ENCODE assay signal across 9 mouse cellular contexts in the genomic region with DNA sequence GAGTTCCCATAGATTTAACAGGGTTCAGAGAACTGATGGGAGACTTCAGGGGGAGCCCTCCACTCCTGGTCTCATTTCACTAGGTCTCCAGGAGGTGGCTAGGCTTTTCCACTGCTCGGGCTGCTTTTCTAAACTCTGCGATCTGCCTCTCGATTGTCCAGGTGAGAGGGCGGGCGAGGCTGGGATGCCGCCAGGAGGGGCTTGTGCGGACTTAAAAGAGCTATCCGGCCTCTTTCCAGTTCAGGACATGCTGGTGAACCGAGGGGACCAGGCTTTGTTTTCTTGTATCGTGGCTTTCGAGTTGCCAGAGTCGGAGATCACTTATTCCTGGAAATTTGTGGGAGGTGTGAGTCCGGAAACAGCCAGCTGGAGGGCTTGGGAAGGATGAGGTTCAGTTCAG. TPM values are rescaled to one million over a fixed set of nuclear protein-coding genes. Genes with fewer than 3 reads are reported as not detected.
A peak's percentile ranks its signal among the peaks of the same experiment; 100 is the strongest.
DNase-seq lines count a peak whose midpoint lies in the region; ATAC-seq and TF ChIP-seq lines count a peak whose summit lies in the region.
"Had no signal": no experiment of that assay in that cellular context is flagged by ENCODE, and none has a peak within 500 bp of the region (broad histone marks: within the 10 kb centered on the region; RNA-seq: fewer than 3 reads in every experiment).

No protein-coding gene starts in this region.

- TF ChIP-seq CTCF in gastrocnemius, adult 2 months (IDR thresholded peaks at IDR 0.05) = no peak
- TF ChIP-seq CTCF in C2C12 (IDR thresholded peaks at IDR 0.05; ENCODE audit: control insufficient read depth, insufficient read depth, insufficient read length) = no peak

- peak overlapping the region; percentile 61 for H3K4me2 ChIP-seq in hindbrain, embryonic 12.5 days (replicated peaks)
- peak overlapping the region; percentile 73 for H3K4me2 ChIP-seq in lung, embryonic 16.5 days (ENCODE audit: low read depth, low read length)

- no peaks in the 10 kb centered on the region for H3K27me3 ChIP-seq in C2C12 (ENCODE audit: control insufficient read depth, insufficient read depth, insufficient read length)
- H3K27me3 ChIP-seq in hindbrain, embryonic 12.5 days = no peaks in the 10 kb centered on the region
- H3K27me3 ChIP-seq in lung, embryonic 16.5 days (ENCODE audit: control insufficient read depth, insufficient read depth, low read depth, low read length) = no peaks in the 10 kb centered on the region

- WGBS in hindbrain, embryonic 12.5 days = 11% methylated on average over 13 of the region's 13 CpGs
- WGBS in lung, embryonic 16.5 days = 11% methylated on average over 13 of the region's 13 CpGs

- peak; percentile 53 for DNase-seq in gastrocnemius, adult 2 months
- DNase-seq in gastrocnemius, postnatal 36 days = no peak
- no peak for DNase-seq in T-cell, adult 2 months (ENCODE audit: low spot score)
- no peak for DNase-seq in spleen, adult 12 weeks (ENCODE audit: low spot score)

- H3K79me2 ChIP-seq in C2C12 (ENCODE audit: control insufficient read depth, insufficient read depth) = peaks cover 68% of the 10 kb centered on the region

- H3K9me3 ChIP-seq in hindbrain, embryonic 12.5 days (replicated peaks) = no peaks in the 10 kb centered on the region
- H3K9me3 ChIP-seq in lung, embryonic 16.5 days (ENCODE audit: control insufficient read depth, low read length) = no peaks in the 10 kb centered on the region

- peak overlapping the region; percentile 83 for H3K4me3 ChIP-seq in gastrocnemius, adult 2 months
- peak overlapping the region; percentile 11 for H3K4me3 ChIP-seq in C2C12 (ENCODE audit: insufficient read depth, poor library complexity, severe bottlenecking)
- peak overlapping the region; percentile 39 for H3K4me3 ChIP-seq in hindbrain, embryonic 12.5 days
- peak overlapping the region; percentile 54 for H3K4me3 ChIP-seq in lung, embryonic 16.5 days (ENCODE audit: low read length)

- intact Hi-C loops in gastrocnemius, adult 2 months (cut with DNase I) = loop anchor here (5.0 to 10.0 kb wide), 3 partner anchors 60 to 773 kb away; a partner anchor contains a TSS
- intact Hi-C loops in gastrocnemius, postnatal 36 days (cut with DNase I) = no loop called here

- H3K9ac ChIP-seq in hindbrain, embryonic 12.5 days = peak overlapping the region; percentile 58
- peak overlapping the region; percentile 59 for H3K9ac ChIP-seq in lung, embryonic 16.5 days (ENCODE audit: low read length)

- peak overlapping the region; percentile 54 for H3ac ChIP-seq in C2C12 (ENCODE audit: control insufficient read depth, insufficient read length, low read depth)

- H3K27ac ChIP-seq in gastrocnemius, adult 2 months = peak overlapping the region; percentile 96
- H3K27ac ChIP-seq in hindbrain, embryonic 12.5 days = peak overlapping the region; percentile 77
- H3K27ac ChIP-seq in lung, embryonic 16.5 days (ENCODE audit: low read length) = peak overlapping the region; percentile 85

- H3K36me3 ChIP-seq in C2C12 (ENCODE audit: control insufficient read depth, insufficient read depth) = peaks cover 87% of the 10 kb centered on the region
- peaks cover 52% of the 10 kb centered on the region for H3K36me3 ChIP-seq in hindbrain, embryonic 12.5 days
- peaks cover 34% of the 10 kb centered on the region for H3K36me3 ChIP-seq in lung, embryonic 16.5 days (ENCODE audit: control insufficient read depth, insufficient read depth, low read length)

- H3K4me1 ChIP-seq in hindbrain, embryonic 12.5 days = peaks cover 57% of the 10 kb centered on the region
- H3K4me1 ChIP-seq in lung, embryonic 16.5 days (replicated peaks; ENCODE audit: control insufficient read depth, insufficient read depth, low read length) = peaks cover 49% of the 10 kb centered on the region

- 0 out of 2 replicates have a peak, but pooled peaks have one; percentile 1 for ATAC-seq in common myeloid progenitor, adult 5-6 weeks (replicated peaks; ENCODE audit: low read depth, poor library complexity, severe bottlenecking)
- no peak for ATAC-seq in hindbrain, embryonic 12.5 days (ENCODE audit: low FRiP score)
- peak; percentile 1; the same call in 1 of the 2 replicates for ATAC-seq in lung, embryonic 16.5 days (ENCODE audit: low read depth)

- peaks cover 40% of the 10 kb centered on the region for H3K79me3 ChIP-seq in C2C12 (ENCODE audit: low read depth)

TF ChIP-seq in C2C12, 6 proteins besides CTCF, POLR2A, EP300 and RAD21:
- no peak for TF ChIP-seq MAX (IDR thresholded peaks at IDR 0.05)
- TF ChIP-seq USF1 (IDR thresholded peaks at IDR 0.05; ENCODE audit: low read depth) = no peak
- no peak for TF ChIP-seq CEBPB (IDR thresholded peaks at IDR 0.05; ENCODE audit: low read depth)
- no peak for TF ChIP-seq MYOD1 (IDR thresholded peaks at IDR 0.05; ENCODE audit: control insufficient read depth, insufficient read length, low read depth)
- TF ChIP-seq FOSL1 (IDR thresholded peaks at IDR 0.05; ENCODE audit: insufficient read depth, low read length, poor library complexity, severe bottlenecking) = no peak
- no peak for TF ChIP-seq MYOG (IDR thresholded peaks at IDR 0.05; ENCODE audit: control insufficient read depth, extremely low read depth, insufficient read length)
TF ChIP-seq in C2C12: peak in this region for 0.

RNA-seq across cellular contexts. Expression of a gene that starts 10.5 kb away (rescaled TPM):
- total RNA-seq in gastrocnemius, adult 2 months (2021) = 1 to 10 TPM; 8.4 to 8.9 TPM
- total RNA-seq in gastrocnemius, postnatal 36 days (2021) = 1 to 10 TPM; 8.7 to 9.4 TPM
- polyA plus RNA-seq in C2C12 (2012; fragmentation: generic; extraction: Trizol) = 11.2 TPM
- 0.19 and 0.87 TPM in 2 replicates for total RNA-seq in common myeloid progenitor, adult 5-6 weeks (2017)
- polyA plus RNA-seq in hindbrain, embryonic 12.5 days (2016; fragmentation: Nextera tagmentation; extraction: Ambion mirVana) = 50.5 and 56.4 TPM in 2 replicates
- polyA plus RNA-seq in lung, embryonic 16.5 days (2015; fragmentation: Nextera tagmentation; extraction: Ambion mirVana) = 31.4 and 36.6 TPM in 2 replicates

RNA-seq across cellular contexts. Expression of a gene that starts 17.6 kb away (rescaled TPM):
- total RNA-seq in gastrocnemius, adult 2 months (2021) = under 1 TPM; 0.13 to 0.22 TPM
- total RNA-seq in gastrocnemius, postnatal 36 days (2021) = under 1 TPM in 1 of 2 experiments, not detected in 1; 0.26 TPM
- 2.5 TPM for polyA plus RNA-seq in C2C12 (2012; fragmentation: generic; extraction: Trizol)
- not detected in 2 replicates for total RNA-seq in common myeloid progenitor, adult 5-6 weeks (2017)
- polyA plus RNA-seq in hindbrain, embryonic 12.5 days (2016; fragmentation: Nextera tagmentation; extraction: Ambion mirVana) = 1.3 and 1.4 TPM in 2 replicates
- polyA plus RNA-seq in lung, embryonic 16.5 days (2015; fragmentation: Nextera tagmentation; extraction: Ambion mirVana) = 0.73 and 1.3 TPM in 2 replicates

RNA-seq across cellular contexts. Expression of a gene that starts 46.3 kb away (rescaled TPM):
- not detected for total RNA-seq in gastrocnemius, adult 2 months (2021)
- total RNA-seq in gastrocnemius, postnatal 36 days (2021) = not detected
- polyA plus RNA-seq in C2C12 (2012; fragmentation: generic; extraction: Trizol) = not detected
- total RNA-seq in common myeloid progenitor, adult 5-6 weeks (2017) = 0.69 TPM in 1 of 2 replicates, not detected in the other
- 0.23 TPM in 1 of 2 replicates, not detected in the other for polyA plus RNA-seq in hindbrain, embryonic 12.5 days (2016; fragmentation: Nextera tagmentation; extraction: Ambion mirVana)
- polyA plus RNA-seq in lung, embryonic 16.5 days (2015; fragmentation: Nextera tagmentation; extraction: Ambion mirVana) = 1.7 TPM in 2 replicates

RNA-seq across cellular contexts. Expression of a gene that starts 50.2 kb away (rescaled TPM):
- total RNA-seq in gastrocnemius, adult 2 months (2021) = not detected
- not detected for total RNA-seq in gastrocnemius, postnatal 36 days (2021)
- not detected for polyA plus RNA-seq in C2C12 (2012; fragmentation: generic; extraction: Trizol)
- 0.50 and 1.6 TPM in 2 replicates for total RNA-seq in common myeloid progenitor, adult 5-6 weeks (2017)
- polyA plus RNA-seq in hindbrain, embryonic 12.5 days (2016; fragmentation: Nextera tagmentation; extraction: Ambion mirVana) = not detected in 2 replicates
- polyA plus RNA-seq in lung, embryonic 16.5 days (2015; fragmentation: Nextera tagmentation; extraction: Ambion mirVana) = 1.9 and 2.9 TPM in 2 replicates
- total RNA-seq: heart, postnatal 36 days had no signal

RNA-seq across cellular contexts. Expression of a gene that starts 50.2 kb away (rescaled TPM):
- not detected for total RNA-seq in gastrocnemius, adult 2 months (2021)
- not detected for total RNA-seq in gastrocnemius, postnatal 36 days (2021)
- polyA plus RNA-seq in C2C12 (2012; fragmentation: generic; extraction: Trizol) = not detected
- not detected in 2 replicates for total RNA-seq in common myeloid progenitor, adult 5-6 weeks (2017)
- polyA plus RNA-seq in hindbrain, embryonic 12.5 days (2016; fragmentation: Nextera tagmentation; extraction: Ambion mirVana) = not detected in 2 replicates
- not detected in 2 replicates for polyA plus RNA-seq in lung, embryonic 16.5 days (2015; fragmentation: Nextera tagmentation; extraction: Ambion mirVana)
- total RNA-seq: heart, postnatal 36 days had no signal

Comparison
In these comparisons a context has a peak if more than half of its experiments do, and no peak if none do; other contexts are left out.
1. H3K4me3 ChIP-seq: peak in every context shown above with its lines; median percentile 83 in gastrocnemius, adult 2 months; 54 in lung, embryonic 16.5 days; 39 in hindbrain, embryonic 12.5 days; 11 in C2C12.